Mouse (Mus musculus) embryonic facial prominence, embryonic 11.5 days (tissue): Measurements from ENCODE around the gene Cct4. TPM values are rescaled to one million over a fixed set of nuclear protein-coding genes. Genes with fewer than 3 reads are reported as not detected.

ENCODE experiments used
- ATAC-seq: fragments of 200-750 bp; cut with Nextera tagmentation; replicated peaks from 2 replicates; pipeline ENCODE4 v1.8.0; 2017; ENCODE audit warnings: low read depth; ENCODE audit not compliant: insufficient number of reproducible peaks, low FRiP score, low TSS enrichment
- DNase-seq: peaks from one replicate; pipeline ENCODE4 v3.0.0-alpha.2; 2015; ENCODE audit warnings: low spot score
- H3K27ac ChIP-seq: fragments of 300-500 bp; sonication (generic); replicated peaks from 2 replicates; pipeline ENCODE4 v1.5.1; 2014; ENCODE audit warnings: mild to moderate bottlenecking, low read depth, low read length, control low read depth
- H3K27me3 ChIP-seq: fragments of 300-500 bp; sonication (generic); 2 replicates; pipeline ENCODE4 v1.6.1; 2014; ENCODE audit warnings: mild to moderate bottlenecking, low read length, moderate library complexity, mixed read lengths; ENCODE audit not compliant: control insufficient read depth, insufficient read depth
- H3K36me3 ChIP-seq: fragments of 300-500 bp; sonication (generic); replicated peaks from 2 replicates; pipeline ENCODE4 v1.6.1; 2014; ENCODE audit warnings: low read depth, mild to moderate bottlenecking, low read length, moderate library complexity, mixed read lengths; ENCODE audit not compliant: control insufficient read depth, insufficient read depth
- H3K4me1 ChIP-seq: fragments of 300-500 bp; sonication (generic); 2 replicates; pipeline ENCODE4 v1.6.1; 2014; ENCODE audit warnings: low read length, mixed read lengths; ENCODE audit not compliant: control insufficient read depth, insufficient read depth
- H3K4me2 ChIP-seq: fragments of 300-500 bp; sonication (generic); 2 replicates; pipeline ENCODE4 v1.6.1; 2014; ENCODE audit warnings: low read depth, mild to moderate bottlenecking, control low read depth, low read length, moderate library complexity
- H3K4me3 ChIP-seq: fragments of 300-500 bp; sonication (generic); 2 replicates; pipeline ENCODE4 v1.5.1; 2014; ENCODE audit warnings: low read depth, low read length, control low read depth
- H3K9ac ChIP-seq: fragments of 300-500 bp; sonication (generic); replicated peaks from 2 replicates; pipeline ENCODE4 v1.6.1; 2014; ENCODE audit warnings: mild to moderate bottlenecking, control low read depth, low read length
- H3K9me3 ChIP-seq: fragments of 300-500 bp; sonication (generic); replicated peaks from 2 replicates; pipeline ENCODE4 v1.6.1; 2016; ENCODE audit warnings: mild to moderate bottlenecking, low read length, inconsistent platforms, mixed read lengths; ENCODE audit not compliant: control insufficient read depth
- WGBS: fragments of 180-500 bp; shearing (Covaris S2); extraction: QIAGEN DNeasy Blood & Tissue Kit; methylation state at CpG from one replicate; pipeline ENCODE4 v1.1.7; 2014; 5-methylcytosine and 5-hydroxymethylcytosine counted together
- polyA plus RNA-seq: library from polyadenylated mRNA; unstranded; fragments of >200 nt; fragmentation: Nextera tagmentation; extraction: Ambion mirVana; gene quantifications from 2 replicates; pipeline ENCODE4 v1.2.1, GENCODE M21; 2014

The Cct4 gene
- polyA plus RNA-seq, 1 experiment from 2014 or later, result 477 TPM

DNA sequence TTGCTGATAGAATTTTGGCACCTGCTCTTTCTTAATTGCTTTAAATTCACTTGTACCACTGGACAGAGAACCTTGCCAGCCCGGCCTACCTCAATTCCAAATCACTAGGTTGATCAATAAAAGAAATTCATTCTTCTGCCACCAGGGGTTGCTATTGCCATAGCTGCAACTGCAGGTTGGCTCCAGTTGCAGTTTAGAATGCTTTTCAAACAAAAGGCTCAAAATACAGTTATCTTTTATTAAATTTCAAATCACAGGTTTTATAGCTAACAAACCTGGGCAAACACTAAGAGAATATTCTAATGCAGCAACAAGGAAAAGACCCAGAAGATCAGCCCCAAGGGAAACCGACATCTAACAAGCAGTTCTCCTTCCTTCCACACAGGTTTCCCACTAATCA lies 3.0 kb upstream of the Cct4 start:
- H3K4me2 ChIP-seq, result no peak overlapping the region
- no peak overlapping the region for H3K27ac ChIP-seq
- H3K4me3 ChIP-seq, result no peak overlapping the region
- ATAC-seq (no peak), DNase-seq (peak; percentile 82)
- no peaks in the 10 kb centered on the region; the same call in 1 of the 2 replicates for H3K4me1 ChIP-seq
- 46% methylated on average over 2 of the region's 2 CpGs for WGBS
- no peak overlapping the region for H3K9ac ChIP-seq
- H3K36me3 ChIP-seq, result no peaks in the 10 kb centered on the region
- no peaks in the 10 kb centered on the region for H3K27me3 ChIP-seq
- no peaks in the 10 kb centered on the region for H3K9me3 ChIP-seq

DNA sequence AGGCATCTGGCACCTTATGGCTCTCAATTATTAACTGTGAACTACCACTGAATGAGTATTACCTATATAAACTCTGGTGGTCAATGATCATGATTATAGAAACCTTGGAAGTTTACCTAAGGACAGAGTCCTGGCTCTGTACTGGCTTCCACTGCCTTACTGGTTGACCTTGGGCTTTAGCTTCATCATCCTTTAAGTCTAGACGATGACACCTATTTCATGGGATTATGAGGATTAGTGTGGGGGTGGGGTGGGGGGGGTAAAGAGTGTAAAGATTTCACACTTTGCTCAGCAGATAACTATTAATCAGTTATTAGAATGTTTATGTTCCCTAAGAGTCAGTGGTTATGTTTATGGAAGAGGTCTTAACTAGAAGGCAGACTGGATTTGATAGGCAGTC lies 533 bp upstream of the Cct4 start:
- Histone ChIP-seq H3K27me3 (no peaks in the 10 kb centered on the region), H3K27ac (peak overlapping the region; percentile 87; the same call in 1 of the 2 replicates), H3K9ac (peak overlapping the region; percentile 93), H3K36me3 (peaks cover 6% of the 10 kb centered on the region), H3K4me3 (peak overlapping the region; percentile 71), H3K4me1 (no peaks in the 10 kb centered on the region; the same call in 1 of the 2 replicates), H3K9me3 (no peaks in the 10 kb centered on the region), H3K4me2 (peak overlapping the region; percentile 75)
- no peak for DNase-seq
- no peak; the same call in 1 of the 2 replicates for ATAC-seq
- 46% methylated on average over 1 of the region's 1 CpGs for WGBS

DNA sequence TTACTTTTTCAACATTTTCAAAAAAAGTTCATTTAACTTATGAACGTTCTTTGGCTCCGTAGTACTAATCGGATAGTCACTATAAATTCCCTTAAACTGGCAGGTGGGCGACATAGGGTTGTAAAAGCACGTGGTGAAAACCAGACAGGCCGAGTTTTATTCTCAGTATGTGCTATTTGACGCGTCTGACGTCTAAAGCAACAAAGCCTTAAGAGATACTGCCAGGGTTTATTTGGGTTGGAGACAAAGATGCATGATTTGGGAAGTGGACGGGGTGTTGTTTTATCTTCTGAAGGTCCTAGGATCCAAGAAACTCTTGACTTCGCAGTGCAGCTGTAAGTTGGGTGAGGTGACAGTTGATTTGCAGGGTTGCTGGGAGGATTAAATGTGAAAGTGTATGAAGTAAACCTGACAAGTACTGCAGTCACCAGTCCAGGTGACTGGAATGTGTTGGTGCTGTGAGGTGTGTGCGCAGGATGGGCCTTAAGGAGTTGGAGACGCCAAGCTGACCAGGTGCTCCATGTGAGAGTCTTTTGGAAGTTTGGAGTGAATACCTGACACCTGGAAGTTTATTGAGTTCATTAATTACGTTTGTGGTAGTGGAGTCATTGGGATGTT lies 1.0 kb downstream of the Cct4 start:
- Histone ChIP-seq H3K9ac (peak overlapping the region; percentile 93), H3K27me3 (no peaks in the 10 kb centered on the region), H3K4me2 (peak overlapping the region; percentile 75), H3K4me1 (no peaks in the 10 kb centered on the region; the same call in 1 of the 2 replicates), H3K27ac (no peak overlapping the region), H3K9me3 (no peaks in the 10 kb centered on the region), H3K4me3 (peak overlapping the region; percentile 71), H3K36me3 (peaks cover 9% of the 10 kb centered on the region)
- 12% methylated on average over 14 of the region's 14 CpGs for WGBS
- DNase-seq (no peak), ATAC-seq (no peak)

DNA sequence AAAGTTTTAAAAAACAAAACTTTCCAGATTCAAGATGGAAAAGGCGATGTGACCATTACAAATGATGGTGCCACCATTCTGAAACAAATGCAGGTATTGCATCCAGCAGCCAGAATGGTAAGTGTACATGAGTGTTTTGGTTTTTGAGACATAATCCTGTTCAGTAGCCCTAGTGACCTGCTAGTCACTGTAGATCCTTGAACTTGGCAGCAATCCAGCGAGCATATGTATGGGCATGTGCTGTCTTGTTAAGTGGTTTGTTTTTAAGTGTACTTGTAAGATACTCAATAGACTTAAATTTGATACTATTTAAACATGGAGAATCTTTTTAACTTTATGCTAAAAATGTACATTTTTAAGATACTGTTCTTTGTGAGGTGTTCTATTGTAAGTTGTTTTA lies 4.0 kb downstream of the Cct4 start:
- no peaks in the 10 kb centered on the region; the same call in 1 of the 2 replicates for H3K4me1 ChIP-seq
- H3K4me3 ChIP-seq, result no peak overlapping the region
- no peak for ATAC-seq
- DNase-seq, result no peak
- H3K9ac ChIP-seq, result no peak overlapping the region
- no peak overlapping the region for H3K27ac ChIP-seq
- WGBS, result 92% methylated on average over 2 of the region's 2 CpGs
- no peaks in the 10 kb centered on the region for H3K27me3 ChIP-seq
- H3K4me2 ChIP-seq, result no peak overlapping the region
- H3K9me3 ChIP-seq, result no peaks in the 10 kb centered on the region
- peaks cover 18% of the 10 kb centered on the region for H3K36me3 ChIP-seq

DNA sequence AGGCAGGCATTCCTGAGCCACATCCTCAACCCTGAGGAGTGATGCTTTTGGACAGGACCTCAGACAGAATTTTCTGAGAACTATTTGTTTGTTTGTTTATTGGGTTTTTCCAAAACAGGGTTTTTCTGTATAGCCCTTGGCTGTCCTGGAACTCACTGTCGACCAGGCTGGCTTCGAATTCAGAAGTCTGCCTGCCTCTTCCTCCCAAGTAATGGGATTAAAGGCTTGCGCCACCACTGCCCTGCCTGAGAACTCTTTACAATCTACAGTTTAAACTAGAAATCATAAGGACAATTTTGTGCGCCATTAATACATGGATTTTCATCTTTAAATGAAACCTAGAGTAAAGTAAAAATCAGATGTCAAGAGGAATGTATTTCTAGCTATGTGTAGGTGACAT lies 5.1 kb downstream of the Cct4 start:
- Histone ChIP-seq H3K4me2 (no peak overlapping the region), H3K4me1 (no peaks in the 10 kb centered on the region; the same call in 1 of the 2 replicates), H3K36me3 (peaks cover 26% of the 10 kb centered on the region), H3K9me3 (no peaks in the 10 kb centered on the region), H3K4me3 (no peak overlapping the region), H3K27ac (no peak overlapping the region), H3K9ac (no peak overlapping the region), H3K27me3 (no peaks in the 10 kb centered on the region)
- DNase-seq (no peak), ATAC-seq (no peak)
- 94% methylated on average over 4 of the region's 4 CpGs for WGBS

DNA sequence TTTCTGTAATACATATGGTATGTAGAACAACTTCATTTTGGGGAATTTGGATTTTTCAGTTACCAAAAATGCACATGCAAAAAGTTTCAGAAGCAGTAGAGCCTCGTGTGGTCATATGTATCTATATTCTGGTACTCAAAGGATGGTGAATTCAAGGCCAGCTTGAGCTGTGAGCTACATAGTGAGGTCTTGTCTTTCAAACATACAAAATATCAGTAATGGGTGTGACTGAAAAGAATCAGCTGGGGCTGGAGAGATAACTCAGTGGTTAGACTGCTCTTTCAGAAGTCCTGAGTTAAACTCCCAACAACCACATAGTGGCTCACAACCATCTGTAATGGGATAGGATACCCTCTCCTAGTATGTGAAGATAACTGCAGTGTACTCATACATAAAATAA lies 8.0 kb downstream of the Cct4 start:
- no peak for ATAC-seq
- WGBS, result 82% methylated on average over 1 of the region's 1 CpGs
- Histone ChIP-seq H3K9me3 (no peaks in the 10 kb centered on the region), H3K4me3 (no peak overlapping the region), H3K27me3 (no peaks in the 10 kb centered on the region), H3K36me3 (peaks cover 30% of the 10 kb centered on the region), H3K4me1 (no peaks in the 10 kb centered on the region), H3K9ac (no peak overlapping the region), H3K4me2 (no peak overlapping the region), H3K27ac (no peak overlapping the region)
- DNase-seq, result no peak

DNA sequence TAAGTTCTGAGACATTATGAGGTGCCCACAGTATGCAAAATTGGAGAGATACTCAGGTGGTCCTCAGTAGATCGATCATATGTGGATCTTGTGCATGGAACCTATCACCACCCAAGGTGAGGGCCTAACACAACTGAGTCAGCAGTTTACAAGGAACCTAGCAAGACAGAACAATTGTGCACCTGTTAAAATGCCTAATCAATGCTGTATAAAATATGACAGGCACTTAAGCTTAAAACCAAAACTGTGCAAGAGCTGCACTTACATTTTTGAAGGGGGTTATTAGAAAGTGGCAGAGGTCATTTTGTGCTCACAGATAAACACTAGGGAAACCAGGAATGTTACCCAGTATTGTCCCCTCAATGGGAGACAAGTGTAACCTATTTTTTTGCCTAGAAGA lies 15.0 kb downstream of the Cct4 start:
- WGBS, result 90% methylated on average over 1 of the region's 1 CpGs
- DNase-seq, result no peak
- Histone ChIP-seq H3K4me1 (no peaks in the 10 kb centered on the region), H3K9me3 (no peaks in the 10 kb centered on the region), H3K36me3 (peaks cover 11% of the 10 kb centered on the region), H3K4me2 (no peak overlapping the region), H3K4me3 (no peak overlapping the region), H3K9ac (no peak overlapping the region), H3K27ac (no peak overlapping the region), H3K27me3 (no peaks in the 10 kb centered on the region)
- ATAC-seq, result no peak

DNA sequence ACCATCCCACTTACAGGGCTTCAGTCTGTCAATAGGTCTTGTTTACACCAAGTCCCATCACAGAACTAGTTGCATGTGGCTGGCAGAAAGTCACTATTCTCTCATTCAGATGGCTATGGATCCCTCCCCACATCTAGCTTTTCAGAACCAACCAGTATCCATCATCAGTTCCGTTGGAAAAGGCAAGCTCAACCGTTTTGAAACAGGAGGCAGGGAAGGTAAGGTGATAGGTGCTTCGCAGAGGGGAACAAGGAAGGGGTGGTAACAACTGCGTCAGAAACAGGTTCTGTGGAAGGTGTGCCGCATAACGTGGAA lies 16.8 kb downstream of the Cct4 start:
- 7% methylated on average over 6 of the region's 6 CpGs for WGBS
- Histone ChIP-seq H3K4me2 (peak overlapping the region; percentile 81), H3K36me3 (peaks cover 5% of the 10 kb centered on the region), H3K27ac (no peak overlapping the region), H3K9ac (peak overlapping the region; percentile 30; the same call in 1 of the 2 replicates), H3K27me3 (no peaks in the 10 kb centered on the region), H3K4me3 (peak overlapping the region; percentile 55), H3K4me1 (no peaks in the 10 kb centered on the region), H3K9me3 (no peaks in the 10 kb centered on the region)
- DNase-seq (no peak), ATAC-seq (no peak; the same call in 1 of the 2 replicates)
